Mouse (Mus musculus): ENCODE data around the gene Upf3a. TPM values are rescaled to one million over a fixed set of nuclear protein-coding genes. Genes with fewer than 3 reads are reported as not detected.
"Not testable (repeated sequence)": the region's sequence is repeated elsewhere in the genome, so short reads cannot be mapped to it uniquely, and the experiment has no call there.

The Upf3a gene
- total RNA-seq, 2 experiments from 2014 or later = 8.2 to 10.3 TPM

- DNase-seq (ENCODE audit: low spot score) = not testable (repeated sequence)
Observed at GRCm38 (mm10) chr8:13843286-13843685, 57.9 kb downstream of the Upf3a start.

Other genes starting within 250 kb of the Upf3a start
- not detected for gene 1700029H14Rik, start 223.2 kb upstream of the Upf3a start, total RNA-seq (2021)
- gene Rasa3, start 108.0 kb upstream of the Upf3a start, total RNA-seq (2021) = 1 to 10 TPM; 6.8 to 7.3 TPM
- not detected for gene Cfap97d2, start 79.7 kb upstream of the Upf3a start, total RNA-seq (2021)
- 10 to 100 TPM; 24.6 to 25.0 TPM for gene Cdc16, start 27.9 kb upstream of the Upf3a start, total RNA-seq (2021)
- gene AF366264, start 52.8 kb downstream of the Upf3a start, total RNA-seq (2021) = not detected
- gene Champ1, start 84.0 kb downstream of the Upf3a start, total RNA-seq (2021) = 1 to 10 TPM; 7.2 to 7.5 TPM
- 1 to 10 TPM; 5.5 to 6.9 TPM for gene Coprs, start 104.7 kb downstream of the Upf3a start, total RNA-seq (2021)

Data from gastrocnemius, adult 18-20 months (tissue).